Mouse (Mus musculus): ENCODE results near the gene Cebpz. TPM values are rescaled to one million over a fixed set of nuclear protein-coding genes. Genes with fewer than 3 reads are reported as not detected.

Cebpz gene
- polyA plus RNA-seq (2012; rRNA removed) = 20.8 and 21.3 TPM in 2 replicates

DNA sequence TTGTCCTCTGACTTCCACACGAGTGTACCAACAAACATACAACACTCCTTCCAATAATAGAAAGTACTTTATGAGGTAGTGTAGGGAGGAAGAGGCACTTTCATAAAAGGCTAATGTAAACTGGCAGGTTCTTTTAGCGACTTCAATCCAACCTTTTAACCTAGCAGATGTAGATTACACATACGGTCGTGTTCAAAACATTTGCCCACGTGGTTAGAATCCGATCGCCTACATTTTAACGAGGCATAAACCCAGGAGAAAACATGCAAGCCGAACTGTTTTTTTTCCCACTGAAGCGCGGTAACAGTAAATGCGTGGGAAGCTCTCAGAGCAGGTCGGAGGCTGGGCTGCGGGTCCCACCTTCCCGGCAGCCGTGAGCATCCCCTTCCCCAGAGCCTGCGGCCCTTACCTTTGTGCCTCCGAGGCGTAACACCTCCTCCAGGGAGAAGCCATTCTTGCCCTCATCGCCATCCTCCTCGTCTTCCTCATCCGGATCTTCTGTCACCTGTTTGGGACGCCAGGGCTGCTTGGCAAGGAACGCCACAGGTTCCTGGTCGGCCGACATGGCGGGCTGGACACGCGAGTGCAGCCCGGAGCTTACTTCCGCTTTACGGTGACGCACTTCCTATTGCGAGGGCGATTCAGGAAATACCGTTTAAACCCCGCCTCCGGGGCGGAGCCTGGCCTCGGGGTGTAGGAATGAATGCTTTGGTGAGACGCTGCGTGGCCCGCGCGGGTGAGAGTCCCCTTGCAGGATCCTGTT lies at the start of gene Cebpz, which contains the start of gene Ndufaf7:
Cebpz (minus strand) TSS at position 601 of the 763 bp plus-strand sequence.
Ndufaf7 (plus strand) TSS at position 671 of the 763 bp plus-strand sequence.

DNA sequence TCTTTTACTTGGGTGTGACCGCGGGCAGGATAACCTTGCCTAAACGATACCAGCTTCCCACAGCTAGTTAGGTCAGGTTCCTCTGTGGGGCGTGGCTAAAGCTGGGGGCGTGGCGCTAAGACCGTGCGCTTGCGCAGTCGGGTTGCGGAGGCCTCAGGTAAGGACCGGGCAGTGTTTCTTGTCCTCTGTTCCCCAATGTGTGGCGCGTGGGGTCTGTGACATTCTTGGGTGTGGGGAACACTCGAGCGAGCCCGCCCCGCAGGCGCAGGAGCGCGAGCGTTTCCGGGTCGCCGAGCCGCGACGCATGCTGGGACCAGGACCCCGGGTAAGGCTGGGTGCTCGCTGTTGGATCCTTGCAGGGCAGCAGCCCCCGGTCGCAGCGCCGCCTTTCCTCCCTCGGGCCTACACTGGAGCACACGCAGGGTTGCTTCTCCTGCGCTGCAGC lies 20.5 kb downstream of the Cebpz start, which contains the start of gene Cebpzos:
Cebpzos (plus strand) TSS at position 132 of the 445 bp plus-strand sequence.

DNA sequence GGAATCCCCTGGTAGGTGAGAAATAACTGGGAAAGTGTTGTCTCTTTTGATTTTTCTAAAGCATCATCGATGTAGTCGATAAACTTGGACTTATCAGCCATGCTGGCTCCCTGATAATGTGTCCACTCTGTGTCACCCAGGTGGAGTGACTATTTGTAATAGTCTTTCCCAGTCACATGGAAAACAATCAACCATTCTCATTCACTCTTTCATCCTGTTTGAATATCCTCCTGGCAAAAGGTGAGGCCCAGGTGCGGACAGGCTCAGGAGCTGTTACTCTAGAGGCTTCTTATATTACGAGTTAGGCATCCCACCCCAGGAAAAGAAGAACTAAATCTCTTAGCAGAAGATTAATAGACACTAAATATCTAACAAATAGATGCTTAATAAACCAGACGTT lies 30.0 kb downstream of the Cebpz start, which contains the start of gene Sult6b1:
Sult6b1 (minus strand) TSS at position 101 of the 400 bp plus-strand sequence.

DNA sequence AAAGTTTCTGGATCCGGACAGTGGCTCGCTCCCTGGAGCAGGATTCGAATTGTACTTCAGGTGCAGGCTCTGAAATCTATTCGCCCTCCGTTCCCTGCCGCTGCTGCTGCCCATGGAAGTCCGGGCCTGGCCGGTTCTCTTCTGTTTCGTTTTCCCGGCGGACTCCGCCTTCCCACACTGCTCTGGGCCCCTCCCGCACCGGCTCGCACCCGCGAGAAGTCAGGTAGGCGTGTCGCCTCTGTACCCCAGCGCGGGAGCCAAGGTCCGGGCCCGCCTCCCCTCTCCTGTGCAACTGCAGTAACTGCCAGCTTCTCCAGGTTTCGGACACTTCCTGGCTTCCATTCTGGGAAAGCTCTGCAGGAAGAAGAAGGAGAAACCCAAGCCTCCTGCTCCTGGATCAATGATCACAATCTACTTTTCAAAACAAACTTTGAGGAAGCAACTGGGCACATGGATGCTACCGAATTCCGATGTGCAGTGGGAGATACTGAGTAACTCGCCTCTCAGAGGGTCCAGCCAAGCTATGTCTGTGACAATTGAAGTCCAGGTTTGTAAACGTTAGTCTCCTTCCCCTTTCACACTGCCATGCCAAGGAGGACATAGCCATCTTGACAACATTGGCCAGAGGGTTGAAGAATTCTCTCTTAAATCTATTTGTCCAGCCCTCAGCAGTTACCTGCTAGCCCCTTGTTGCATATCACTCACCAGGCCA lies 54.3 kb downstream of the Cebpz start, which contains the start of gene Eif2ak2:
Eif2ak2 (minus strand) TSS at position 173 of the 712 bp plus-strand sequence.

Other genes with a start within 250 kb of the Cebpz start
- gene Strn, start 199.9 kb downstream of the Cebpz start, polyA plus RNA-seq (2012; rRNA removed) = 12.3 and 12.7 TPM in 2 replicates
- 31.5 and 32.3 TPM in 2 replicates for gene Heatr5b, start 101.7 kb downstream of the Cebpz start, polyA plus RNA-seq (2012; rRNA removed)
- 25.1 and 29.8 TPM in 2 replicates for gene Gpatch11, start 101.5 kb downstream of the Cebpz start, polyA plus RNA-seq (2012; rRNA removed)
- 1.5 and 2.0 TPM in 2 replicates for gene Eif2ak2, start 54.5 kb downstream of the Cebpz start, polyA plus RNA-seq (2012; rRNA removed)
- 0.11 TPM in 1 of 2 replicates, not detected in the other for gene Sult6b1, start 30.1 kb downstream of the Cebpz start, polyA plus RNA-seq (2012; rRNA removed)
- gene Cebpzos, start 20.6 kb downstream of the Cebpz start, polyA plus RNA-seq (2012; rRNA removed) = 44.3 and 51.9 TPM in 2 replicates
- gene Ndufaf7, start 70 bp upstream of the Cebpz start, polyA plus RNA-seq (2012; rRNA removed) = 42.6 and 44.5 TPM in 2 replicates
- 17.8 and 19.4 TPM in 2 replicates for gene Prkd3, start 83.8 kb upstream of the Cebpz start, polyA plus RNA-seq (2012; rRNA removed)
- 16.9 and 19.5 TPM in 2 replicates for gene Qpct, start 114.8 kb upstream of the Cebpz start, polyA plus RNA-seq (2012; rRNA removed)